Mouse (Mus musculus): ENCODE measurements around the gene Adam1b. TPM values are rescaled to one million over a fixed set of nuclear protein-coding genes. Genes with fewer than 3 reads are reported as not detected.

Adam1b gene
- polyA plus RNA-seq, 1 experiment from 2014 or later: not detected

- H3K36me3 ChIP-seq (replicated peaks; ENCODE audit: control insufficient read depth, insufficient read depth, low read depth, low read length): no peaks in the 10 kb centered on the region
- no peak overlapping the region for H3K4me2 ChIP-seq (ENCODE audit: low read depth, low read length)
- no peaks in the 10 kb centered on the region for H3K27me3 ChIP-seq (ENCODE audit: control insufficient read depth, insufficient read depth, low read length)
- no peaks in the 10 kb centered on the region for H3K9me3 ChIP-seq (replicated peaks; ENCODE audit: control insufficient read depth, low read length)
- ATAC-seq (replicated peaks; ENCODE audit: insufficient number of reproducible peaks, low FRiP score, low TSS enrichment, low read depth) (no peak), DNase-seq (ENCODE audit: low spot score) (no peak)
- H3K4me1 ChIP-seq (ENCODE audit: control insufficient read depth, insufficient read depth, low read length): no peaks in the 10 kb centered on the region
- 79% methylated on average over 5 of the region's 5 CpGs for WGBS
- H3K27ac ChIP-seq (replicated peaks; ENCODE audit: low read depth, low read length): no peak overlapping the region
- no peak overlapping the region for H3K4me3 ChIP-seq (ENCODE audit: low read depth, low read length)
- no peak overlapping the region for H3K9ac ChIP-seq (replicated peaks; ENCODE audit: low read length)
Observed at GRCm38 (mm10) chr5:121484801-121485200, 18.4 kb downstream of the Adam1b start.

- no peak overlapping the region for H3K4me3 ChIP-seq (ENCODE audit: low read depth, low read length)
- no peak overlapping the region for H3K4me2 ChIP-seq (ENCODE audit: low read depth, low read length)
- no peaks in the 10 kb centered on the region for H3K36me3 ChIP-seq (replicated peaks; ENCODE audit: control insufficient read depth, insufficient read depth, low read depth, low read length)
- no peak for ATAC-seq (replicated peaks; ENCODE audit: insufficient number of reproducible peaks, low FRiP score, low TSS enrichment, low read depth)
- H3K4me1 ChIP-seq (ENCODE audit: control insufficient read depth, insufficient read depth, low read length): no peaks in the 10 kb centered on the region
- H3K27me3 ChIP-seq (ENCODE audit: control insufficient read depth, insufficient read depth, low read length): no peaks in the 10 kb centered on the region
- H3K9me3 ChIP-seq (replicated peaks; ENCODE audit: control insufficient read depth, low read length): no peaks in the 10 kb centered on the region
- DNase-seq (ENCODE audit: low spot score): peak; percentile 86
- 39% methylated on average over 3 of the region's 3 CpGs for WGBS
- H3K9ac ChIP-seq (replicated peaks; ENCODE audit: low read length): no peak overlapping the region
- no peak overlapping the region for H3K27ac ChIP-seq (replicated peaks; ENCODE audit: low read depth, low read length)
Observed at GRCm38 (mm10) chr5:121477680-121478079, 25.6 kb downstream of the Adam1b start.

- Histone ChIP-seq H3K4me2 (ENCODE audit: low read depth, low read length) (no peak overlapping the region), H3K4me3 (ENCODE audit: low read depth, low read length) (no peak overlapping the region), H3K9me3 (replicated peaks; ENCODE audit: control insufficient read depth, low read length) (no peaks in the 10 kb centered on the region), H3K4me1 (ENCODE audit: control insufficient read depth, insufficient read depth, low read length) (no peaks in the 10 kb centered on the region), H3K27ac (replicated peaks; ENCODE audit: low read depth, low read length) (no peak overlapping the region), H3K36me3 (replicated peaks; ENCODE audit: control insufficient read depth, insufficient read depth, low read depth, low read length) (no peaks in the 10 kb centered on the region), H3K27me3 (ENCODE audit: control insufficient read depth, insufficient read depth, low read length) (no peaks in the 10 kb centered on the region), H3K9ac (replicated peaks; ENCODE audit: low read length) (no peak overlapping the region)
- ATAC-seq (replicated peaks; ENCODE audit: insufficient number of reproducible peaks, low FRiP score, low TSS enrichment, low read depth) (no peak), DNase-seq (ENCODE audit: low spot score) (no peak)
- WGBS: 88% methylated on average over 1 of the region's 1 CpGs
Observed at GRCm38 (mm10) chr5:121476040-121476439, 27.2 kb downstream of the Adam1b start.

- Histone ChIP-seq H3K27ac (replicated peaks; ENCODE audit: low read depth, low read length) (no peak overlapping the region), H3K9me3 (replicated peaks; ENCODE audit: control insufficient read depth, low read length) (no peaks in the 10 kb centered on the region), H3K9ac (replicated peaks; ENCODE audit: low read length) (no peak overlapping the region), H3K27me3 (ENCODE audit: control insufficient read depth, insufficient read depth, low read length) (no peaks in the 10 kb centered on the region), H3K4me3 (ENCODE audit: low read depth, low read length) (no peak overlapping the region), H3K4me1 (ENCODE audit: control insufficient read depth, insufficient read depth, low read length) (no peaks in the 10 kb centered on the region), H3K4me2 (ENCODE audit: low read depth, low read length) (no peak overlapping the region), H3K36me3 (replicated peaks; ENCODE audit: control insufficient read depth, insufficient read depth, low read depth, low read length) (no peaks in the 10 kb centered on the region)
- WGBS: 64% methylated on average over 7 of the region's 7 CpGs
- ATAC-seq (replicated peaks; ENCODE audit: insufficient number of reproducible peaks, low FRiP score, low TSS enrichment, low read depth) (no peak), DNase-seq (ENCODE audit: low spot score) (no peak)
Observed at GRCm38 (mm10) chr5:121474610-121475009, 28.6 kb downstream of the Adam1b start.

GRCm38 (mm10) chr5:121472411-121472810 lies 30.8 kb downstream of the Adam1b start:
- Histone ChIP-seq H3K4me2 (ENCODE audit: low read depth, low read length) (no peak overlapping the region), H3K9ac (replicated peaks; ENCODE audit: low read length) (no peak overlapping the region), H3K4me3 (ENCODE audit: low read depth, low read length) (no peak overlapping the region), H3K9me3 (replicated peaks; ENCODE audit: control insufficient read depth, low read length) (no peaks in the 10 kb centered on the region), H3K4me1 (ENCODE audit: control insufficient read depth, insufficient read depth, low read length) (no peaks in the 10 kb centered on the region), H3K27ac (replicated peaks; ENCODE audit: low read depth, low read length) (no peak overlapping the region), H3K36me3 (replicated peaks; ENCODE audit: control insufficient read depth, insufficient read depth, low read depth, low read length) (no peaks in the 10 kb centered on the region), H3K27me3 (ENCODE audit: control insufficient read depth, insufficient read depth, low read length) (no peaks in the 10 kb centered on the region)
- ATAC-seq (replicated peaks; ENCODE audit: insufficient number of reproducible peaks, low FRiP score, low TSS enrichment, low read depth) (no peak), DNase-seq (ENCODE audit: low spot score) (no peak)
- WGBS: 85% methylated on average over 2 of the region's 2 CpGs

- H3K4me3 ChIP-seq (ENCODE audit: low read depth, low read length): no peak overlapping the region
- no peaks in the 10 kb centered on the region for H3K4me1 ChIP-seq (ENCODE audit: control insufficient read depth, insufficient read depth, low read length)
- 41% methylated on average over 3 of the region's 3 CpGs for WGBS
Observed at GRCm38 (mm10) chr5:121469566-121469965, 33.7 kb downstream of the Adam1b start.

GRCm38 (mm10) chr5:121463601-121464250 lies 39.5 kb downstream of the Adam1b start:
- Histone ChIP-seq H3K4me3 (ENCODE audit: low read depth, low read length) (no peak overlapping the region), H3K4me2 (ENCODE audit: low read depth, low read length) (no peak overlapping the region), H3K9ac (replicated peaks; ENCODE audit: low read length) (no peak overlapping the region), H3K27ac (replicated peaks; ENCODE audit: low read depth, low read length) (no peak overlapping the region), H3K4me1 (ENCODE audit: control insufficient read depth, insufficient read depth, low read length) (no peaks in the 10 kb centered on the region), H3K36me3 (replicated peaks; ENCODE audit: control insufficient read depth, insufficient read depth, low read depth, low read length) (no peaks in the 10 kb centered on the region), H3K27me3 (ENCODE audit: control insufficient read depth, insufficient read depth, low read length) (no peaks in the 10 kb centered on the region), H3K9me3 (replicated peaks; ENCODE audit: control insufficient read depth, low read length) (no peaks in the 10 kb centered on the region)
- ATAC-seq (replicated peaks; ENCODE audit: insufficient number of reproducible peaks, low FRiP score, low TSS enrichment, low read depth) (no peak), DNase-seq (ENCODE audit: low spot score) (no peak)
- 70% methylated on average over 5 of the region's 5 CpGs for WGBS

More at GRCm38 (mm10) chr5:121469566-121469965, 33.7 kb downstream of the Adam1b start:
- H3K9ac ChIP-seq (replicated peaks; ENCODE audit: low read length): no peak overlapping the region
- H3K4me2 ChIP-seq (ENCODE audit: low read depth, low read length): no peak overlapping the region
- no peaks in the 10 kb centered on the region for H3K9me3 ChIP-seq (replicated peaks; ENCODE audit: control insufficient read depth, low read length)
- H3K27ac ChIP-seq (replicated peaks; ENCODE audit: low read depth, low read length): no peak overlapping the region
- DNase-seq (ENCODE audit: low spot score): no peak
- no peaks in the 10 kb centered on the region for H3K36me3 ChIP-seq (replicated peaks; ENCODE audit: control insufficient read depth, insufficient read depth, low read depth, low read length)
- H3K27me3 ChIP-seq (ENCODE audit: control insufficient read depth, insufficient read depth, low read length): no peaks in the 10 kb centered on the region
- no peak for ATAC-seq (replicated peaks; ENCODE audit: insufficient number of reproducible peaks, low FRiP score, low TSS enrichment, low read depth)

- Histone ChIP-seq H3K4me1 (ENCODE audit: control insufficient read depth, insufficient read depth, low read length) (no peaks in the 10 kb centered on the region), H3K4me2 (ENCODE audit: low read depth, low read length) (no peak overlapping the region), H3K4me3 (ENCODE audit: low read depth, low read length) (no peak overlapping the region), H3K9me3 (replicated peaks; ENCODE audit: control insufficient read depth, low read length) (no peaks in the 10 kb centered on the region), H3K36me3 (replicated peaks; ENCODE audit: control insufficient read depth, insufficient read depth, low read depth, low read length) (no peaks in the 10 kb centered on the region), H3K9ac (replicated peaks; ENCODE audit: low read length) (no peak overlapping the region), H3K27ac (replicated peaks; ENCODE audit: low read depth, low read length) (no peak overlapping the region), H3K27me3 (ENCODE audit: control insufficient read depth, insufficient read depth, low read length) (no peaks in the 10 kb centered on the region)
- DNase-seq (ENCODE audit: low spot score) (no peak), ATAC-seq (replicated peaks; ENCODE audit: insufficient number of reproducible peaks, low FRiP score, low TSS enrichment, low read depth) (no peak)
- 50% methylated on average over 5 of the region's 5 CpGs for WGBS
Observed at GRCm38 (mm10) chr5:121462967-121463366, 40.3 kb downstream of the Adam1b start.
